Mouse (Mus musculus) heart, postnatal 14 days (tissue): ENCODE measurements at regions not wholly inside any gene's neighbourhood (a gene's known extent, or its start where the extent isn't known, plus 50 kb on each side); places are given as distances from the start of the nearest gene placed in this dataset.

ENCODE experiments used
- DNase-seq, 2 experiments: peaks; one replicate each; pipeline ENCODE4 v3.0.0; 2021 to 2022
- intact Hi-C: fragments of 180-260 bp; cut with DNase I; formaldehyde crosslinking; loops from one replicate; pipeline ENCODE4 v1.15.1; 2025

- intact Hi-C loops = no loop called here
Measured at GRCm38 (mm10) chr9:95331275-95331674, 75.2 kb downstream of the Chst2 start.

GRCm38 (mm10) chr9:95330097-95330496 lies 76.4 kb downstream of the Chst2 start:
- no peak for DNase-seq
- intact Hi-C loops = no loop called here

More at GRCm38 (mm10) chr9:95331275-95331674, 75.2 kb downstream of the Chst2 start:
- DNase-seq = no peak

GRCm38 (mm10) chr9:95329053-95329430 lies 77.5 kb downstream of the Chst2 start:
- no peak for DNase-seq
- intact Hi-C loops = no loop called here

GRCm38 (mm10) chr9:95328261-95329052 lies 78.1 kb downstream of the Chst2 start:
- no peak for DNase-seq
- intact Hi-C loops = no loop called here

- intact Hi-C loops = no loop called here
- no peak for DNase-seq
Measured at GRCm38 (mm10) chr9:95327771-95328170, 78.8 kb downstream of the Chst2 start.

GRCm38 (mm10) chr9:95323622-95324021 lies 82.9 kb downstream of the Chst2 start:
- no peak for DNase-seq
- intact Hi-C loops = no loop called here

- no peak for DNase-seq
- intact Hi-C loops = no loop called here
Measured at GRCm38 (mm10) chr9:95322893-95323292, 83.6 kb downstream of the Chst2 start.

- intact Hi-C loops = no loop called here
Measured at GRCm38 (mm10) chr9:95322031-95322430, 84.5 kb downstream of the Chst2 start.

GRCm38 (mm10) chr9:95318926-95319325 lies 87.6 kb downstream of the Chst2 start:
- intact Hi-C loops = no loop called here

More at GRCm38 (mm10) chr9:95322031-95322430, 84.5 kb downstream of the Chst2 start:
- no peak for DNase-seq

GRCm38 (mm10) chr9:95316726-95317125 lies 89.8 kb downstream of the Chst2 start:
- intact Hi-C loops = no loop called here
- no peak for DNase-seq

More at GRCm38 (mm10) chr9:95318926-95319325, 87.6 kb downstream of the Chst2 start:
- no peak for DNase-seq

GRCm38 (mm10) chr9:95315080-95315479 lies 91.4 kb downstream of the Chst2 start:
- intact Hi-C loops = no loop called here
- no peak for DNase-seq

- no peak for DNase-seq
- intact Hi-C loops = no loop called here
Measured at GRCm38 (mm10) chr9:95311671-95312070, 94.9 kb downstream of the Chst2 start.

GRCm38 (mm10) chr9:95289008-95289407 lies 117.5 kb downstream of the Chst2 start:
- intact Hi-C loops = no loop called here

GRCm38 (mm10) chr9:95282996-95283395 lies 123.5 kb downstream of the Chst2 start:
- no peak for DNase-seq
- intact Hi-C loops = loop anchor here (5.0 kb wide), 1 partner anchor 116 kb away; no protein-coding TSS in a partner anchor

More at GRCm38 (mm10) chr9:95289008-95289407, 117.5 kb downstream of the Chst2 start:
- DNase-seq = no peak

GRCm38 (mm10) chr9:95282502-95282901 lies 124.0 kb downstream of the Chst2 start:
- intact Hi-C loops = loop anchor here (5.0 kb wide), 1 partner anchor 115 kb away; no protein-coding TSS in a partner anchor
- no peak for DNase-seq
